Mouse (Mus musculus) brain, embryonic 18.5 days (tissue): ENCODE data around the gene Dhx58.

Experiments
- DNase-seq: peaks from one replicate; pipeline ENCODE4 v3.0.0-alpha.2; 2012; ENCODE audit warnings: low read depth, low spot score

Dhx58 gene

GRCm38 (mm10) chr11:100703851-100704531, at the start of gene Dhx58:
Dhx58 (minus strand) TSS chr11:100704271.
- DNase-seq = no peak

- DNase-seq = no peak
These were observed 48.2 kb upstream of the Dhx58 start for GRCm38 (mm10) chr11:100752294-100752693.

GRCm38 (mm10) chr11:100750127-100750526, 46.1 kb upstream of the Dhx58 start:
- DNase-seq = no peak

- no peak for DNase-seq
These were observed 45.4 kb upstream of the Dhx58 start for GRCm38 (mm10) chr11:100749469-100749868.

- no peak for DNase-seq
These were observed 44.5 kb upstream of the Dhx58 start for GRCm38 (mm10) chr11:100748620-100749019.

- DNase-seq = no peak
These were observed 43.0 kb upstream of the Dhx58 start for GRCm38 (mm10) chr11:100747114-100747513.

GRCm38 (mm10) chr11:100746546-100746945, 42.5 kb upstream of the Dhx58 start:
- no peak for DNase-seq

- no peak for DNase-seq
These were observed 41.0 kb upstream of the Dhx58 start for GRCm38 (mm10) chr11:100745085-100745484.

GRCm38 (mm10) chr11:100741348-100741747, 37.3 kb upstream of the Dhx58 start:
- DNase-seq = no peak

- DNase-seq = no peak
These were observed 34.7 kb upstream of the Dhx58 start for GRCm38 (mm10) chr11:100738749-100739148.

GRCm38 (mm10) chr11:100738066-100738604, 34.1 kb upstream of the Dhx58 start, which contains the start of gene Rab5c:
Rab5c (minus strand) TSS chr11:100738215.
- DNase-seq = peak; percentile 98

GRCm38 (mm10) chr11:100737105-100737733, 33.1 kb upstream of the Dhx58 start:
- DNase-seq = no peak

- no peak for DNase-seq
These were observed 32.6 kb upstream of the Dhx58 start for GRCm38 (mm10) chr11:100736746-100737080.

GRCm38 (mm10) chr11:100735954-100736745, 32.1 kb upstream of the Dhx58 start:
- DNase-seq = no peak

GRCm38 (mm10) chr11:100735134-100735865, 31.2 kb upstream of the Dhx58 start:
- DNase-seq = no peak

- DNase-seq = no peak
These were observed 26.6 kb upstream of the Dhx58 start for GRCm38 (mm10) chr11:100730477-100731205.

GRCm38 (mm10) chr11:100729976-100730375, 25.9 kb upstream of the Dhx58 start:
- DNase-seq = no peak

- no peak for DNase-seq
These were observed 24.5 kb upstream of the Dhx58 start for GRCm38 (mm10) chr11:100728601-100729000.

- no peak for DNase-seq
These were observed 23.1 kb upstream of the Dhx58 start for GRCm38 (mm10) chr11:100727201-100727600.

- no peak for DNase-seq
These were observed 20.9 kb upstream of the Dhx58 start for GRCm38 (mm10) chr11:100724919-100725512.
